Mouse (Mus musculus) kidney, adult 2 months (tissue): ENCODE results near the gene Ccdc126.

ENCODE experiments used
- CTCF ChIP-seq: fragments of 200-500 bp; conservative IDR thresholded peaks from 2 replicates; pipeline ENCODE4 v1.5.1; 2011; ENCODE audit warnings: low read depth, mild to moderate bottlenecking, control low read depth, low read length, moderate library complexity, mixed read lengths; ENCODE audit not compliant: insufficient read depth, insufficient read length
- POLR2A ChIP-seq: fragments of 200-500 bp; IDR thresholded peaks from one replicate; pipeline ENCODE4 v1.6.1; 2011; ENCODE audit warnings: low read depth, low read length, control low read depth

GRCm38 (mm10) chr6:49343737-49344469 lies 24.8 kb downstream of the Ccdc126 start:
- TF ChIP-seq CTCF (no peak), POLR2A (no peak)
